ENCODE assay signal across 12 mouse cellular contexts in the genomic region with DNA sequence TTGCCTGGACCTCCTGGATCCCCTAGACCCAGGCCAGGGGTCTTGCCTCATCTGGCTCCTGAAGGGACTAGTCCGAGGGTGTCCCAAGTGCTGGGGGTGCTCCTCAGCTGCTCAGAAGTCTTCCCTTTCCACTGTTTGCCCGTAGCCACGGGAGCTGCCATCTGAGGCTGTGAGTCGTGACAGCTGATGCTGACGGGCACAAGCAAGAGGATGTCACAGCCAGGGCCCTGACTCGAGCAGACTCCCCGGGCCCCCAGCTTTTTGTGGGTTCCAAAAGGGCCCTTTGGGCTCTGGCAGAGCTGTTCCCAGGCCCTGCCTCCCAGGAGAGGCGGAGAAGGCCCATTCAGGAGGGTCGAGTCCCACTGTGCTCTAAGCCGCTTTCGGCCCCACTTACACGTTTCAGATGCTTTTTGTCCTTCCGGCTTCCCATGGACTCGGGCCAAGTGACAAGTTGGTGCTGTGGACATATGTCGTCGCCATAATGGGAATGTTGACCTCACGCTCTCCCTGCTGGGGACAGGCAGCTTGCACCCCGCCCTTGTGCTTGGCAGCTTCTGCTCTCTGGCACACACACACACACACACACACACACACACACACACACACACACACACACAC. TPM values are rescaled to one million over a fixed set of nuclear protein-coding genes. Genes with fewer than 3 reads are reported as not detected.
A peak's percentile ranks its signal among the peaks of the same experiment; 100 is the strongest.
DNase-seq lines count a peak whose midpoint lies in the region; ATAC-seq lines count a peak whose summit lies in the region.
"Had no signal": no experiment of that assay in that cellular context is flagged by ENCODE, and none has a peak within 500 bp of the region (broad histone marks: within the 10 kb centered on the region; RNA-seq: fewer than 3 reads in every experiment).

No protein-coding gene starts in this region.

- peak; percentile 30; the same call in 1 of the 2 replicates for ATAC-seq in heart, embryonic 12.5 days (ENCODE audit: insufficient number of reproducible peaks, low FRiP score)
- ATAC-seq in hindbrain, embryonic 16.5 days = peak; percentile 10; the same call in 1 of the 2 replicates
- ATAC-seq in liver, embryonic 12.5 days = no peak

- no peak for DNase-seq in heart, postnatal 4 days
- peak; percentile 64 for DNase-seq in retina, postnatal 1 day
- DNase-seq in retina, embryonic 14.5 days (ENCODE audit: low spot score) = no peak
- DNase-seq in right cerebral cortex, postnatal 36 days (ENCODE audit: low spot score in 2 of 2) = no peak
- DNase-seq in kidney, adult 8-10 months = no peak
- DNase-seq: adrenal gland, adult 2 months; kidney, adult 18-20 months had no signal

- 36% methylated on average over 18 of the region's 18 CpGs for WGBS in heart, embryonic 12.5 days
- WGBS in hindbrain, embryonic 16.5 days = 36% methylated on average over 18 of the region's 18 CpGs
- WGBS in liver, embryonic 12.5 days (ENCODE audit: insufficient replicate concordance) = 67% methylated on average over 17 of the region's 18 CpGs

- no peaks in the 10 kb centered on the region for H3K9me3 ChIP-seq in heart, embryonic 12.5 days (replicated peaks)
- no peaks in the 10 kb centered on the region for H3K9me3 ChIP-seq in hindbrain, embryonic 16.5 days (ENCODE audit: control insufficient read depth, low read length)
- no peaks in the 10 kb centered on the region for H3K9me3 ChIP-seq in liver, embryonic 12.5 days (replicated peaks)
- H3K9me3 ChIP-seq: limb, embryonic 12.5 days had no signal

- H3K4me2 ChIP-seq in heart, embryonic 12.5 days = peak overlapping the region; percentile 40; the same call in 1 of the 2 replicates
- H3K4me2 ChIP-seq in hindbrain, embryonic 16.5 days (ENCODE audit: low read length) = no peak overlapping the region
- H3K4me2 ChIP-seq in liver, embryonic 12.5 days = no peak overlapping the region
- H3K4me2 ChIP-seq: limb, embryonic 12.5 days had no signal

- H3K27me3 ChIP-seq in heart, embryonic 12.5 days (replicated peaks) = peaks cover 65% of the 10 kb centered on the region
- H3K27me3 ChIP-seq in hindbrain, embryonic 16.5 days (replicated peaks; ENCODE audit: control insufficient read depth, insufficient read depth, low read length) = no peaks in the 10 kb centered on the region
- peaks cover 27% of the 10 kb centered on the region for H3K27me3 ChIP-seq in liver, embryonic 12.5 days (replicated peaks)

- peaks cover 31% of the 10 kb centered on the region for H3K4me1 ChIP-seq in heart, embryonic 12.5 days (replicated peaks)
- H3K4me1 ChIP-seq in hindbrain, embryonic 16.5 days (ENCODE audit: control insufficient read depth, insufficient read depth, low read depth, low read length) = peaks cover 54% of the 10 kb centered on the region
- H3K4me1 ChIP-seq in liver, embryonic 12.5 days = no peaks in the 10 kb centered on the region

- H3K36me3 ChIP-seq in heart, embryonic 12.5 days = no peaks in the 10 kb centered on the region
- no peaks in the 10 kb centered on the region for H3K36me3 ChIP-seq in hindbrain, embryonic 16.5 days (ENCODE audit: control insufficient read depth, insufficient read depth, low read length)
- H3K36me3 ChIP-seq in liver, embryonic 12.5 days = no peaks in the 10 kb centered on the region

- H3K4me3 ChIP-seq in heart, embryonic 12.5 days = no peak overlapping the region
- H3K4me3 ChIP-seq in hindbrain, embryonic 16.5 days (ENCODE audit: low read length) = no peak overlapping the region
- H3K4me3 ChIP-seq in liver, embryonic 12.5 days = no peak overlapping the region
- H3K4me3 ChIP-seq: erythroblast, embryonic 14.5 days; limb, embryonic 12.5 days had no signal

- no peak overlapping the region for H3K27ac ChIP-seq in heart, embryonic 12.5 days (ENCODE audit: poor library complexity, severe bottlenecking)
- H3K27ac ChIP-seq in hindbrain, embryonic 16.5 days (ENCODE audit: low read depth, low read length) = no peak overlapping the region
- no peak overlapping the region for H3K27ac ChIP-seq in liver, embryonic 12.5 days
- H3K27ac ChIP-seq: limb, embryonic 12.5 days had no signal

- H3K9ac ChIP-seq in heart, embryonic 12.5 days = 0 out of 2 replicates have a peak overlapping the region, but pooled peaks have one; percentile 27
- no peak overlapping the region for H3K9ac ChIP-seq in hindbrain, embryonic 16.5 days (ENCODE audit: low read depth, low read length)
- no peak overlapping the region for H3K9ac ChIP-seq in liver, embryonic 12.5 days
- H3K9ac ChIP-seq: limb, embryonic 12.5 days had no signal

RNA-seq across cellular contexts. Expression of gene Ephb2, which starts 10.7 kb away (rescaled TPM):
- 1.5 and 2.1 TPM in 2 replicates for polyA plus RNA-seq in heart, embryonic 12.5 days (2016; fragmentation: Nextera tagmentation; extraction: Ambion mirVana)
- 1 to 10 TPM; 1.9 to 2.3 TPM for total RNA-seq in heart, postnatal 4 days (2021)
- polyA plus RNA-seq in hindbrain, embryonic 16.5 days (2015; fragmentation: Nextera tagmentation; extraction: Ambion mirVana) = 7.8 and 10.1 TPM in 2 replicates
- 1.4 and 1.7 TPM in 2 replicates for polyA plus RNA-seq in liver, embryonic 12.5 days (2016; fragmentation: Nextera tagmentation; extraction: Ambion mirVana)
- polyA plus RNA-seq: erythroblast, embryonic 14.5 days had no signal
